Mouse (Mus musculus) liver, embryonic 12.5 days (tissue): ENCODE results near the gene Ltbp1. TPM values are rescaled to one million over a fixed set of nuclear protein-coding genes. Genes with fewer than 3 reads are reported as not detected.

Source experiments
- ATAC-seq: fragments of 200-750 bp; cut with Nextera tagmentation; 2 replicates; pipeline ENCODE4 v1.8.0; 2017; ENCODE audit warnings: moderate number of reproducible peaks, mild to moderate bottlenecking, moderate library complexity
- H3K27ac ChIP-seq: fragments of 300-500 bp; sonication (generic); 2 replicates; pipeline ENCODE4 v1.5.1; 2016; ENCODE audit warnings: mild to moderate bottlenecking
- H3K27me3 ChIP-seq: fragments of 300-500 bp; sonication (generic); replicated peaks from 2 replicates; pipeline ENCODE4 v1.6.1; 2016; ENCODE audit warnings: mild to moderate bottlenecking, moderate library complexity
- H3K36me3 ChIP-seq: fragments of 300-500 bp; sonication (generic); 2 replicates; pipeline ENCODE4 v1.6.1; 2016; ENCODE audit warnings: mild to moderate bottlenecking, moderate library complexity
- H3K4me1 ChIP-seq: fragments of 300-500 bp; sonication (generic); 2 replicates; pipeline ENCODE4 v1.6.1; 2016
- H3K4me2 ChIP-seq: fragments of 300-500 bp; sonication (generic); 2 replicates; pipeline ENCODE4 v1.6.1; 2016; ENCODE audit warnings: mild to moderate bottlenecking, moderate library complexity
- H3K4me3 ChIP-seq: fragments of 300-500 bp; sonication (generic); 2 replicates; pipeline ENCODE4 v1.5.1; 2016; ENCODE audit warnings: mild to moderate bottlenecking, moderate library complexity
- H3K9ac ChIP-seq: fragments of 300-500 bp; sonication (generic); 2 replicates; pipeline ENCODE4 v1.6.1; 2016; ENCODE audit warnings: mild to moderate bottlenecking, moderate library complexity
- H3K9me3 ChIP-seq: fragments of 300-500 bp; sonication (generic); replicated peaks from 2 replicates; pipeline ENCODE4 v1.6.1; 2016; ENCODE audit warnings: mild to moderate bottlenecking, moderate library complexity
- WGBS: fragments of 180-500 bp; shearing (Covaris S2); methylation state at CpG from one replicate; pipeline ENCODE4 v1.1.7; 2016; ENCODE audit not compliant: insufficient replicate concordance; 5-methylcytosine and 5-hydroxymethylcytosine counted together
- polyA plus RNA-seq: library from polyadenylated mRNA; unstranded; fragments of >200 nt; fragmentation: Nextera tagmentation; extraction: Ambion mirVana; gene quantifications from 2 replicates; pipeline ENCODE4 v1.2.1, GENCODE M21; 2016

Ltbp1 gene
- polyA plus RNA-seq, 1 experiment from 2014 or later = 7.4 TPM

DNA sequence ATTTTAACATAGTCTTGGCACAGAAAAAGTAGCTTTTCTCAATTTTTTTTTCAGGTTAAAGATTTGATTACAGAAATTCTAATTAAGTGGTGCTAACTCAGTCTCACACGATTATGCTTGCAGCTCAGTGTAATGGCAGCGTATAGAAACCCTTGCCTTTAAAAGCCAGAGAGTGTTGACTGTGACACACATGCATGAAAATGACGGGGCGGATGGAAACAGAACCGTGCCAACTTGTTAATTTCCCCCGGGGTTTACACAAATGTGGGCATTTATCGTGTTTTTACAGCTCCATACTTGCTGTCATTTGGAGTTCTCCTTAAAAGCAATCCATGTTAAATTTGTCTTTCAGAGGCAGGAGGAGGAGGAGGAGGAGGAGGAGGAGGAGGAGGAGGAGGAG lies 102.0 kb downstream of the Ltbp1 start:
- Histone ChIP-seq H3K36me3 (no peaks in the 10 kb centered on the region), H3K4me1 (no peaks in the 10 kb centered on the region), H3K4me3 (no peak overlapping the region), H3K27me3 (no peaks in the 10 kb centered on the region), H3K27ac (no peak overlapping the region), H3K9me3 (no peaks in the 10 kb centered on the region), H3K9ac (no peak overlapping the region), H3K4me2 (no peak overlapping the region)
- WGBS = 76% methylated on average over 7 of the region's 7 CpGs
- no peak for ATAC-seq

DNA sequence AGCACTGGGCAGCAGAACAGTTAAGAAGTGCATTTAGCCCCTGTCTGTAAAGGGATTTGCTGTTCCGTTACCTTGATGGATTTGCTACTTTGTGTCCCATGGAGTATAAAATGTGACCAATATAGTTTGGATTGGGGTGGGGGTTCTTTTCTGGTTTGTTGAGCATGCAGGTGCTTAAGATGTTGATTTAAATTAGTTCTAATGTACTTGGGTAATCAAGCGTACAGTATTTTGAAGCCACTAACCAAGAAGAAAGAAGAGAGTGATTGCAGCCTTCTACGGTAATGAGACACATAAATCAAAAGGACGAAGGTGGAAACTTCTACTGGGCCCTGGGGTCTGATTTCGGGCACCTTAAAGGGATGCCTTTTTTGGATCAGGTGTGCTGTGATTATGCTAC lies 102.5 kb downstream of the Ltbp1 start:
- Histone ChIP-seq H3K4me1 (no peaks in the 10 kb centered on the region), H3K9ac (no peak overlapping the region), H3K36me3 (no peaks in the 10 kb centered on the region), H3K9me3 (no peaks in the 10 kb centered on the region), H3K27me3 (no peaks in the 10 kb centered on the region), H3K4me2 (no peak overlapping the region), H3K4me3 (no peak overlapping the region), H3K27ac (no peak overlapping the region)
- no peak for ATAC-seq
- 79% methylated on average over 5 of the region's 5 CpGs for WGBS

- H3K4me2 ChIP-seq = no peak overlapping the region
- H3K4me1 ChIP-seq = no peaks in the 10 kb centered on the region
- H3K9ac ChIP-seq = no peak overlapping the region
- H3K36me3 ChIP-seq = no peaks in the 10 kb centered on the region
- ATAC-seq = no peak
- no peak overlapping the region for H3K4me3 ChIP-seq
- no peaks in the 10 kb centered on the region for H3K9me3 ChIP-seq
- H3K27ac ChIP-seq = no peak overlapping the region
- no peaks in the 10 kb centered on the region for H3K27me3 ChIP-seq
- 68% methylated on average over 5 of the region's 5 CpGs for WGBS
Observed at GRCm38 (mm10) chr17:75109081-75109716, 103.8 kb downstream of the Ltbp1 start.

- Histone ChIP-seq H3K27ac (no peak overlapping the region), H3K9ac (no peak overlapping the region), H3K36me3 (no peaks in the 10 kb centered on the region), H3K27me3 (no peaks in the 10 kb centered on the region), H3K4me1 (no peaks in the 10 kb centered on the region), H3K4me3 (no peak overlapping the region), H3K4me2 (no peak overlapping the region), H3K9me3 (no peaks in the 10 kb centered on the region)
- WGBS = 80% methylated on average over 16 of the region's 16 CpGs
- no peak for ATAC-seq
Observed at GRCm38 (mm10) chr17:75110252-75111205, 105.2 kb downstream of the Ltbp1 start.

DNA sequence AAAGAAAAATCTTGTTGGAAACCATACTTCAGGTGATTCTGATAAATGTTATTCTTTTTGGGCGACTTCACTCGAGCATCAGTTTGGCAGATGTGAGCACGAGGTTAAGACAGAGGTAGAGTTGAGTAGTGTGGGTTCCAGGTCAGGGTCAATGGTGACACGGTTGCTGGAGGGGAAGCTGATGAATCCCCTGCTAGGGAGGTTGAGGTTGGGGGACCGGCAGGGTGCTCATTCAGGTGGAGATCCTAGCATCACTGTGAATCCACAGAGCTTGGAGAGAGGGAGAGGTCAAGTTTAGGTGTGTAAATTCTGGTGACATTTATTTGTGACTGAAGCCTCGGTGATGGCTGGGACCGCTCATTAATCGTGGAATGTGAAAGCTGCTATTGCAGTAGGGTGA lies 110.2 kb downstream of the Ltbp1 start:
- H3K27me3 ChIP-seq = no peaks in the 10 kb centered on the region
- no peaks in the 10 kb centered on the region for H3K4me1 ChIP-seq
- H3K9me3 ChIP-seq = no peaks in the 10 kb centered on the region
- H3K4me3 ChIP-seq = no peak overlapping the region
- no peak overlapping the region for H3K27ac ChIP-seq
- no peaks in the 10 kb centered on the region for H3K36me3 ChIP-seq
- no peak overlapping the region for H3K4me2 ChIP-seq
- no peak for ATAC-seq
- H3K9ac ChIP-seq = no peak overlapping the region
- 73% methylated on average over 8 of the region's 8 CpGs for WGBS

DNA sequence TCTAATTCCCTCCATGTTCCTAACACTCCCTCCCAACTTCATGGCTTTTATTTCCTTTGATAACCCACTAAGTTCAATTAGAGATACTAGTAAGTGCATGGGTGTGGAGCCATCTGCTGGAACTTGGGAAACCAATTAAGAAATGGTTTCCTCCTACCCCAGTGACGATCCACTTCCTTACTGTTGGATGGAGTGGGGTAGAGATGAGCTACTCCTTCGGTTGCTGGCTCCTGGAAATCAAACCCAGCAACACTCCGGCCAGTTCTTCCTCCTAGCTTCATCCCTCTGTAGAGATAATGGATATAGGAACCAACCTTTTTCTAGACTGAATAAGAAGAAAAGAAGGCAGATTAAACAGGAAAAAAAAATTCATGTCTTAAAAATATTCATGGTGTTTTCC lies 113.5 kb downstream of the Ltbp1 start:
- Histone ChIP-seq H3K9me3 (no peaks in the 10 kb centered on the region), H3K36me3 (no peaks in the 10 kb centered on the region), H3K9ac (no peak overlapping the region), H3K27me3 (no peaks in the 10 kb centered on the region), H3K4me3 (no peak overlapping the region), H3K4me1 (no peaks in the 10 kb centered on the region), H3K4me2 (no peak overlapping the region), H3K27ac (no peak overlapping the region)
- ATAC-seq = no peak
- 48% methylated on average over 3 of the region's 3 CpGs for whole genome bisulfite sequencing

DNA sequence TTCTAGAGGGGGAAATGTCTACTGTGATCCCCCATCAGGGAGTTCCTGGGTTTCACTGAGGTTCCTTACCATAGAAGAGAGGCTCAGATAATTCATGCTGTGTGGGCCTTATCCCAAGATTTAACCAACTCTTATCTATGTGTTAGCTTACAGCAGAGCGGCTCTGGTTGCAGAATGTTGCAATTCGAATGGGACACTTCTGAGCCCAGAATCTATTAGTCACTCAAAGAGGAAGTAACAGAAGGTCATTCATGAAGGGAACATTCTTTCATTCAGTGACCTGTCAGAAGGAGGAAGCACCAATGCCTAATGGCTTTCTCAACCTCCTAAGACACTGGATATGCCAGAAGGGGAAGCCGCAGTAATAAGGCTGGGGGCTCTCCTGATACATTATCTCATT lies 114.1 kb downstream of the Ltbp1 start:
- Histone ChIP-seq H3K4me2 (no peak overlapping the region), H3K27me3 (no peaks in the 10 kb centered on the region), H3K36me3 (no peaks in the 10 kb centered on the region), H3K9me3 (no peaks in the 10 kb centered on the region), H3K4me3 (no peak overlapping the region), H3K9ac (no peak overlapping the region), H3K27ac (no peak overlapping the region), H3K4me1 (no peaks in the 10 kb centered on the region)
- ATAC-seq = no peak
- 18% methylated on average over 3 of the region's 3 CpGs for WGBS

- Histone ChIP-seq H3K27me3 (no peaks in the 10 kb centered on the region), H3K4me1 (no peaks in the 10 kb centered on the region), H3K27ac (no peak overlapping the region), H3K36me3 (no peaks in the 10 kb centered on the region), H3K4me3 (no peak overlapping the region), H3K4me2 (no peak overlapping the region), H3K9ac (no peak overlapping the region), H3K9me3 (no peaks in the 10 kb centered on the region)
- ATAC-seq = no peak
- WGBS = 47% methylated on average over 6 of the region's 6 CpGs
Observed at GRCm38 (mm10) chr17:75120071-75120470, 114.7 kb downstream of the Ltbp1 start.

DNA sequence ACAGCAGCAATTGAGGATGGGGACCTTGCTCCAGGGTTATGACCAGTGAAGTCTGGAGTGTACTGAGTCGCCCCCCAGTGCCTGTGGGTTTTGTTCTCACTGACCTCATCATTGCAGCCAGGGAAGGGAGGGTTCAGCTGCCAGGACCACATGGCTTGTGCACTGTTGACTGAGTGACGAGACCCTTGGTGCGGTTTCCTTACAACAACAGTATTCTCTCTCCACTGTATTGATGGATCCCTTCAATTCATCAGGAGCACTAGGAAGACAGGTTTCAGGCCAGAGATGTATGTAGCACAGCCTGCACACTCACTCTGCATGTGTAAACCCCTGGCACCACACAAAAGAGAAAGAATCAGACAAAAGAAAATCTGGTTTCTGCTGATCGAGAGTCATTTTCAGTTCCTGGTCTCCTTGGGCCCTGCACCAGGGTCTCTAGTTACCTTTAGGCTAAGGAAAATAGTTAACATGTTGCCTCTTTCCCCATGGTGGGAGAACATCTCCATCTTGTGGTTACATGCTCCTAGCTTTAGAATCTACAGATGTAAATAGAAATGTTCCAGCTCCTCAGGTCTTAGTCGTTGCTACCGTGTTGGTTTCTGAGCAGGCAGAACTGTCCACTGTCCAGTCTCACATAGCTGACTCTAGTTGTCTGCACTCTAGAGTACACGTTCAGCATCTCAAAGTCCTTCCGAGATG lies 117.4 kb downstream of the Ltbp1 start:
- Histone ChIP-seq H3K27me3 (no peaks in the 10 kb centered on the region), H3K36me3 (no peaks in the 10 kb centered on the region), H3K27ac (no peak overlapping the region), H3K9ac (no peak overlapping the region), H3K4me1 (no peaks in the 10 kb centered on the region), H3K9me3 (no peaks in the 10 kb centered on the region), H3K4me2 (no peak overlapping the region), H3K4me3 (no peak overlapping the region)
- WGBS = 72% methylated on average over 8 of the region's 8 CpGs
- no peak for ATAC-seq

DNA sequence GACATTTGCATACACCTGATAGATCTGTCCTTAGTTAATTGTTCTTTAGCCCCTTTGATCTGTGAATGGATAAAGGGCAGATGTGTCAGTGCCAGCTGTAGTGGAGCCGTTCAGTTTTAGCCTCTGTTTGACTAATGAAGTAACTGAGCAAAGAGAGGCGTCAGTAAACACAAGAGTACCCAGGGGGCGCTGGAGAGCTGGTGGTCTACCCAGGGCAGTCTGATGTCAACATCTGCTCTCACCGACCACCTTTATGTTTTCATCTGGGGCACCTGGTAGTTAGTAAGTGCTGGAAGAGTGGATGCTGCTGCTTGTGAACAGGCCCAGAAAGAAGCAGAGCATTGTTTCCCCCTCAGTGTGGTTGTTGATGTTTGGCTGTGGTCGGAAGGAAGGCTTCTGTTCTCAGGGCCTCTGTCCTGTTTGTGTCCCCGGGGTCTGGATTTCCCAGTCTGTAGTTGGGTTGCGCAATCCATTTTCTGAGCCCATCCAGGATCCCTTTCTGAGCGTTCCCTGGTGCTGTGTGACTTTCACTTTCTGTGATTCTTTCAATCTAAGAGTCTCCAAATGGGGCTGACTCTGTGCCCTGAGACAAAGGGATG lies 123.1 kb downstream of the Ltbp1 start:
- Histone ChIP-seq H3K4me2 (no peak overlapping the region), H3K4me3 (no peak overlapping the region), H3K4me1 (no peaks in the 10 kb centered on the region), H3K36me3 (no peaks in the 10 kb centered on the region), H3K9ac (no peak overlapping the region), H3K9me3 (no peaks in the 10 kb centered on the region), H3K27ac (no peak overlapping the region), H3K27me3 (no peaks in the 10 kb centered on the region)
- no peak for ATAC-seq
- 36% methylated on average over 8 of the region's 8 CpGs for WGBS

- no peaks in the 10 kb centered on the region for H3K27me3 ChIP-seq
- H3K4me1 ChIP-seq = no peaks in the 10 kb centered on the region
- no peak overlapping the region for H3K27ac ChIP-seq
- H3K4me2 ChIP-seq = no peak overlapping the region
- no peak for ATAC-seq
- H3K9me3 ChIP-seq = no peaks in the 10 kb centered on the region
- no peaks in the 10 kb centered on the region for H3K36me3 ChIP-seq
- WGBS = 71% methylated on average over 4 of the region's 4 CpGs
- no peak overlapping the region for H3K9ac ChIP-seq
- no peak overlapping the region for H3K4me3 ChIP-seq
Observed at GRCm38 (mm10) chr17:75133983-75134382, 128.6 kb downstream of the Ltbp1 start.

- Histone ChIP-seq H3K27ac (no peak overlapping the region), H3K27me3 (no peaks in the 10 kb centered on the region), H3K9me3 (no peaks in the 10 kb centered on the region), H3K36me3 (no peaks in the 10 kb centered on the region), H3K9ac (no peak overlapping the region), H3K4me1 (peaks cover 26% of the 10 kb centered on the region), H3K4me2 (no peak overlapping the region), H3K4me3 (no peak overlapping the region)
- ATAC-seq = no peak
- 44% methylated on average over 2 of the region's 2 CpGs for WGBS
Observed at GRCm38 (mm10) chr17:75139731-75140130, 134.4 kb downstream of the Ltbp1 start.
